Mouse (Mus musculus): ENCODE results near the gene Yif1b. TPM values are rescaled to one million over a fixed set of nuclear protein-coding genes. Genes with fewer than 3 reads are reported as not detected.

Gene Yif1b
- polyA plus RNA-seq, 1 experiment from 2014 or later, result 126 TPM

DNA sequence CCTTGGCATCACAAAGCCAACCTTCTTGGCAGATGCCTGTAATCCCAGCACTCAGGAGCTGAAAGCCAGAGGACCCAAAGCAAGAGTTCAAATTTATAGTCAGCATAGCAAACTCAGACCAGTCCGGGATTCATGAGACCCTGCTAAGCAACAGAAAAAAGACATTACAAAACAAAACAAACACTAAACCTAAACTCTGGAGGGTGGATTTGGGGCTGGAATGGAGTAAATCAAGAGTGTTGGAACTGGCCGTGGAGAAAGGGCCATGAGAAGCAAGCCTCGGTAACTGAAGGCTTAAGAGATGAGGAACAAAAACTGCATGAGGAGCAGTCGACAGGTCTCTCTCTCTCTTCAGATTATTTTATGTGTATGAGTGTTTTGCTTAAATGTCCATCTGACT lies 45.7 kb downstream of the Yif1b start:
- Histone ChIP-seq H3K9ac (ENCODE audit: low read length) (no peak overlapping the region), H3K4me2 (ENCODE audit: low read depth, low read length) (no peak overlapping the region), H3K27me3 (ENCODE audit: control insufficient read depth, insufficient read depth, low read depth, low read length) (peaks cover 11% of the 10 kb centered on the region), H3K4me3 (ENCODE audit: low read length) (no peak overlapping the region), H3K4me1 (replicated peaks; ENCODE audit: control insufficient read depth, insufficient read depth, low read length) (peaks cover 16% of the 10 kb centered on the region), H3K36me3 (ENCODE audit: control insufficient read depth, insufficient read depth, low read length) (no peaks in the 10 kb centered on the region), H3K27ac (ENCODE audit: low read length) (no peak overlapping the region), H3K9me3 (ENCODE audit: control insufficient read depth, low read length) (no peaks in the 10 kb centered on the region)
- 80% methylated on average over 4 of the region's 4 CpGs for WGBS
- ATAC-seq (ENCODE audit: low read depth), result no peak

- 92% methylated on average over 6 of the region's 6 CpGs for WGBS
- no peak for ATAC-seq (ENCODE audit: low read depth)
- H3K9me3 ChIP-seq (ENCODE audit: control insufficient read depth, low read length), result no peaks in the 10 kb centered on the region
- H3K27me3 ChIP-seq (ENCODE audit: control insufficient read depth, insufficient read depth, low read depth, low read length), result peaks cover 11% of the 10 kb centered on the region
- H3K4me1 ChIP-seq (replicated peaks; ENCODE audit: control insufficient read depth, insufficient read depth, low read length), result peaks cover 16% of the 10 kb centered on the region
- no peaks in the 10 kb centered on the region for H3K36me3 ChIP-seq (ENCODE audit: control insufficient read depth, insufficient read depth, low read length)
- H3K9ac ChIP-seq (ENCODE audit: low read length), result no peak overlapping the region
- H3K4me2 ChIP-seq (ENCODE audit: low read depth, low read length), result no peak overlapping the region
- no peak overlapping the region for H3K27ac ChIP-seq (ENCODE audit: low read length)
- H3K4me3 ChIP-seq (ENCODE audit: low read length), result no peak overlapping the region
Observed at GRCm38 (mm10) chr7:29284523-29284922, 46.4 kb downstream of the Yif1b start.

DNA sequence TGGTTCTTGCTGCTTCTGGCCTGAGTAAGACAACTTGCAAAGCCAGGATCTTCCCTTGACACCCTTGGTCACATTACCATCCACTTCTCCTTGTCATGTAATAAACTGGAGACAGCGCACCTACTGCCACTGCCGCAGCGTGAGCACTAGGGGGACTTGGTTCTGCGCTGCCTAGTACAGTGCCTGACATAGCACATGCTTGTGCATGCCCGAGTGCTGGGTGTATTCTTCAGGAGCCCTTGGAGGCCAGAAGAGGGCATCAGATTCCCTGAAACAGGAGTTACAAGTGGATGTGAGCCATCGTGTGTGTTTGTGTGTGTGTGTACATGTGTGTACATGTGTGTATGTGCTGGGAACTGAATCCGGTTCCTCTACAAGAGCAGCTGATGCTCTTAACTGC lies 49.4 kb downstream of the Yif1b start:
- no peak for ATAC-seq (ENCODE audit: low read depth)
- Histone ChIP-seq H3K4me1 (replicated peaks; ENCODE audit: control insufficient read depth, insufficient read depth, low read length) (peaks cover 14% of the 10 kb centered on the region), H3K27me3 (ENCODE audit: control insufficient read depth, insufficient read depth, low read depth, low read length) (peaks cover under 1% of the 10 kb centered on the region; the same call in 1 of the 2 replicates), H3K9me3 (ENCODE audit: control insufficient read depth, low read length) (no peaks in the 10 kb centered on the region), H3K27ac (ENCODE audit: low read length) (no peak overlapping the region), H3K36me3 (ENCODE audit: control insufficient read depth, insufficient read depth, low read length) (no peaks in the 10 kb centered on the region; the same call in 1 of the 2 replicates), H3K9ac (ENCODE audit: low read length) (no peak overlapping the region), H3K4me2 (ENCODE audit: low read depth, low read length) (no peak overlapping the region), H3K4me3 (ENCODE audit: low read length) (no peak overlapping the region)
- 83% methylated on average over 7 of the region's 7 CpGs for WGBS

GRCm38 (mm10) chr7:29288079-29288478 lies 50.0 kb downstream of the Yif1b start:
- Histone ChIP-seq H3K9ac (ENCODE audit: low read length) (no peak overlapping the region), H3K4me2 (ENCODE audit: low read depth, low read length) (no peak overlapping the region), H3K27me3 (ENCODE audit: control insufficient read depth, insufficient read depth, low read depth, low read length) (no peaks in the 10 kb centered on the region), H3K27ac (ENCODE audit: low read length) (no peak overlapping the region), H3K9me3 (ENCODE audit: control insufficient read depth, low read length) (no peaks in the 10 kb centered on the region), H3K4me3 (ENCODE audit: low read length) (no peak overlapping the region), H3K36me3 (ENCODE audit: control insufficient read depth, insufficient read depth, low read length) (no peaks in the 10 kb centered on the region; the same call in 1 of the 2 replicates), H3K4me1 (replicated peaks; ENCODE audit: control insufficient read depth, insufficient read depth, low read length) (peaks cover 19% of the 10 kb centered on the region)
- 63% methylated on average over 2 of the region's 2 CpGs for WGBS
- no peak for ATAC-seq (ENCODE audit: low read depth)

DNA sequence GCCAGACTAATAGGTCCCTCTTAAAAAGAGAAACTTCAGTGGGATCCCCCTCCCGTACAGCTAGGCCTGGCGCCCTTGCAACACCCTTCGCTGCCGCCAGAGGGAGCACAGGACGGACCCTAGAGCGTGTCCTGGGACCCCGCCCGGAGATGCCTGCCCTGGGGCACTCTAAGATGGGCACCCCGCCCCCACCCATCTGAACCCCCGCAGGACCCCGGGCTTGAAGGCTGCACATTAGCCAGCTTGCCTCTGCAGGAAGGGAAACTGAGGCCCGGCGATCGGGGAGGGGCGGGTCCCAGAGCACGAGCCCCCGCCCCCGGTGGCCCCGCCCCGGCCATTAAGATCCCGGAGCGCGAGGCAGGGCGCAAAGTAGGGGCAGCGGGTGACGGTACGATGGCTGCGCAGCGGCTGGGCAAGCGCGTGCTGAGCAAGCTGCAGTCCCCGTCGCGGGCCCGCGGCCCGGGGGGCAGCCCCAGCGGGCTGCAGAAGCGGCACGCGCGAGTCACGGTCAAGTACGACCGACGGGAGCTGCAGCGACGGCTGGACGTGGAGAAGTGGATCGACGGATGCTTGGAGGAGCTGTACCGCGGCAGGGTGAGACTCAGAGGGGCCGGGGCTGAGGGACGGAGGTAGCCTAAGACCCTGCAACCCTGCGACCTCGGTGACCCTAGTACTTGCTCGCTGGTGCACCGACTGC lies 51.0 kb downstream of the Yif1b start, which contains the start of gene Ppp1r14a:
Ppp1r14a (plus strand) TSS at position 367 of the 697 bp plus-strand sequence.
- peak within 1 kb of the TSS; percentile 69 for H3K4me3 ChIP-seq (ENCODE audit: low read length)
- ATAC-seq (ENCODE audit: low read depth), result peak; percentile 37
- H3K27me3 ChIP-seq (ENCODE audit: control insufficient read depth, insufficient read depth, low read depth, low read length), result no peaks in the 10 kb centered on the region

DNA sequence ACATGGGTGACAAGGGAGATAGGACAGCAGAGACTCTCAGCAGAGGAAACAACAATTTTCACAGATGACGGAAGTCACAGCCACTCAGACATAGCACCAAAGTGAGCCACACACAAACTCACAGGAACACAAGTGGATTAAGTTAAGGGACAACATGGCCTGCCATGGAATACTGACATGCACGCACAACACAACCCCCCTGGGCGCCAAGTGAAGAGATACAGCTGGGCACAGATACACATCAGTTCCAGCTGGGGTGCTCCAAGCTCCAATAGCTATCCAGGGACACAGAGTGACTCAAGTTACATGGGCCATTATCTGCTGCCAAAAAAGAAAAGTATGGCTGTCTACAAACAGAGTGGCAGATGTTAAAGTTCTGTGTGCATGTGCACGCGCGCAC lies 51.7 kb downstream of the Yif1b start:
- no peaks in the 10 kb centered on the region; the same call in 1 of the 2 replicates for H3K36me3 ChIP-seq (ENCODE audit: control insufficient read depth, insufficient read depth, low read length)
- no peaks in the 10 kb centered on the region for H3K27me3 ChIP-seq (ENCODE audit: control insufficient read depth, insufficient read depth, low read depth, low read length)
- no peaks in the 10 kb centered on the region for H3K9me3 ChIP-seq (ENCODE audit: control insufficient read depth, low read length)
- H3K27ac ChIP-seq (ENCODE audit: low read length), result peak overlapping the region; percentile 98
- peak overlapping the region; percentile 69 for H3K4me3 ChIP-seq (ENCODE audit: low read length)
- peaks cover 25% of the 10 kb centered on the region for H3K4me1 ChIP-seq (replicated peaks; ENCODE audit: control insufficient read depth, insufficient read depth, low read length)
- H3K4me2 ChIP-seq (ENCODE audit: low read depth, low read length), result peak overlapping the region; percentile 82
- WGBS, result 63% methylated on average over 6 of the region's 6 CpGs
- peak; percentile 76 for ATAC-seq (ENCODE audit: low read depth)
- peak overlapping the region; percentile 85 for H3K9ac ChIP-seq (ENCODE audit: low read length)

More for the DNA sequence above, 51.0 kb downstream of the Yif1b start, which contains the start of gene Ppp1r14a:
- peak within 1 kb of the TSS; percentile 82 for H3K4me2 ChIP-seq (ENCODE audit: low read depth, low read length)
- H3K36me3 ChIP-seq (ENCODE audit: control insufficient read depth, insufficient read depth, low read length), result no peaks in the 10 kb centered on the region; the same call in 1 of the 2 replicates
- H3K9ac ChIP-seq (ENCODE audit: low read length), result peak within 1 kb of the TSS; percentile 85
- peak within 1 kb of the TSS; percentile 98 for H3K27ac ChIP-seq (ENCODE audit: low read length)
- H3K9me3 ChIP-seq (ENCODE audit: control insufficient read depth, low read length), result no peaks in the 10 kb centered on the region
- 1% methylated on average over 59 of the region's 59 CpGs for WGBS
- peaks cover 25% of the 10 kb centered on the region for H3K4me1 ChIP-seq (replicated peaks; ENCODE audit: control insufficient read depth, insufficient read depth, low read length)

DNA sequence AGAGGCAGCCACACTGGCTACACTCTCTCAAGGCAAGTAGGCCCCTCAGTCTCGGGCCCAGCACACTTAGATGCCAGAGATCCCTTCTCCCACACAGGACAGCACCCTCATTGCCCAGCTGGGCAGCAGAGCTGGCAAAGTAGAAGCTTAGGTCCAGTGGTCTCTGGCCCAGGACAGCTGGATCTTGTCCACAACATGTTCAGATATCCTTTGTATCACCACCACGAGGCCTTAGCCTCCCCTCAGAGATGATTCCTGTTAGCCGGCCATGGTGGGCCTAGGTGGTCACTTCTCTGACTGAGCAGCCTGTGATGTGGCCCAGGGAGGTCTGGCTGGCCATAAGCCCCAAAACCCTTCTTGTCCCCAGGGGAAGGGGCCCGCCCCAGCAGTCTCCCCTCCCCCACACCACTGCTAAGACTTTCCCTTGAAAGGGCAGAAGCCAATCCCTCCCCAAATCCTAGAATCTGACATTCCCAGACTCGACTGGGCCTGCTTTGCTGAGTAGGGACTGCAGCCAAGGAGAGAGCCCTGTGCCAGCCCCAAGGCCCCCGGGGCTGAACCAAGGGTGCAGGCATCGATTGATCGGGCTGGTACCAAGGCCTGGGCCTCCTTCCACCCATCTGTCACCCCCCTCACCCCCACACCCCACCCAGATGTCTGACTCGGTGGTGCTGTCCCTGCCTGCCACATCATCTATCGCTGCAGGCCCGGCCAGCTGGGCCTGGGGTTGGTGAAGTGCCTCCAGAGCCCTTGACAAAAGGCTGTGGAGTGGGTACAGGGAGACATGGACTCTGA lies 52.8 kb downstream of the Yif1b start:
- ATAC-seq (ENCODE audit: low read depth), result 0 out of 2 replicates have a peak, but pooled peaks have one; percentile 2
- peak overlapping the region; percentile 55 for H3K9ac ChIP-seq (ENCODE audit: low read length)
- H3K9me3 ChIP-seq (ENCODE audit: control insufficient read depth, low read length), result no peaks in the 10 kb centered on the region
- H3K36me3 ChIP-seq (ENCODE audit: control insufficient read depth, insufficient read depth, low read length), result no peaks in the 10 kb centered on the region; the same call in 1 of the 2 replicates
- H3K4me3 ChIP-seq (ENCODE audit: low read length), result peak overlapping the region; percentile 69
- H3K4me1 ChIP-seq (replicated peaks; ENCODE audit: control insufficient read depth, insufficient read depth, low read length), result peaks cover 25% of the 10 kb centered on the region
- WGBS, result 34% methylated on average over 11 of the region's 11 CpGs
- H3K27me3 ChIP-seq (ENCODE audit: control insufficient read depth, insufficient read depth, low read depth, low read length), result no peaks in the 10 kb centered on the region
- peak overlapping the region; percentile 98 for H3K27ac ChIP-seq (ENCODE audit: low read length)
- peak overlapping the region; percentile 82 for H3K4me2 ChIP-seq (ENCODE audit: low read depth, low read length)

GRCm38 (mm10) chr7:29291616-29292457 lies 53.7 kb downstream of the Yif1b start:
- Histone ChIP-seq H3K4me1 (replicated peaks; ENCODE audit: control insufficient read depth, insufficient read depth, low read length) (peaks cover 25% of the 10 kb centered on the region), H3K9ac (ENCODE audit: low read length) (peak overlapping the region; percentile 55), H3K9me3 (ENCODE audit: control insufficient read depth, low read length) (no peaks in the 10 kb centered on the region), H3K27me3 (ENCODE audit: control insufficient read depth, insufficient read depth, low read depth, low read length) (no peaks in the 10 kb centered on the region), H3K36me3 (ENCODE audit: control insufficient read depth, insufficient read depth, low read length) (no peaks in the 10 kb centered on the region; the same call in 1 of the 2 replicates), H3K27ac (ENCODE audit: low read length) (peak overlapping the region; percentile 98), H3K4me2 (ENCODE audit: low read depth, low read length) (peak overlapping the region; percentile 82), H3K4me3 (ENCODE audit: low read length) (peak overlapping the region; percentile 69)
- no peak for ATAC-seq (ENCODE audit: low read depth)
- 17% methylated on average over 6 of the region's 7 CpGs for WGBS

All from lung, embryonic 16.5 days (tissue).